Mouse (Mus musculus) cortical plate, adult 2 months (tissue): Measurements from ENCODE around the gene Neurod2.

ENCODE experiments used
- CTCF ChIP-seq: fragments of 200-500 bp; IDR thresholded peaks from 2 replicates; pipeline ENCODE4 v1.5.1; 2011; ENCODE audit warnings: mild to moderate bottlenecking, control low read depth, low read length; ENCODE audit not compliant: insufficient read depth; ENCODE audit errors: extremely low read depth
- POLR2A ChIP-seq: fragments of 200-500 bp; IDR thresholded peaks from 2 replicates; pipeline ENCODE4 v1.6.1; 2011; ENCODE audit warnings: mild to moderate bottlenecking, low read length, control low read depth; ENCODE audit not compliant: insufficient read depth; ENCODE audit errors: extremely low read depth

- no peak for TF ChIP-seq CTCF
- no peak for TF ChIP-seq POLR2A
These were observed 18.9 kb upstream of the Neurod2 start, which contains the start of gene Ppp1r1b for GRCm38 (mm10) chr11:98348083-98348961.
